Mouse (Mus musculus) lung, adult 2 months (tissue): Measurements from ENCODE around the gene Cyb5d1.

Experiments
- CTCF ChIP-seq: fragments of 200-500 bp; IDR thresholded peaks from 2 replicates; pipeline ENCODE4 v1.5.1; 2011; ENCODE audit warnings: mild to moderate bottlenecking, low read length, control low read depth; ENCODE audit not compliant: insufficient read depth
- POLR2A ChIP-seq: fragments of 200-500 bp; IDR thresholded peaks from 2 replicates; pipeline ENCODE4 v1.6.1; 2011; ENCODE audit warnings: low read depth, mild to moderate bottlenecking, control low read depth, low read length, borderline replicate concordance; ENCODE audit errors: extremely low read depth

- no peak for TF ChIP-seq POLR2A
- TF ChIP-seq CTCF = no peak
Observed at GRCm38 (mm10) chr11:69405397-69406200, 10.2 kb upstream of the Cyb5d1 start.
